Mouse (Mus musculus): ENCODE measurements at regions not wholly inside any gene's neighbourhood (a gene's known extent, or its start where the extent isn't known, plus 50 kb on each side); places are given as distances from the start of the nearest gene placed in this dataset.

GRCm38 (mm10) chr4:72592129-72592528, 260.3 kb downstream of the Aldoart1 start:
- 47% methylated on average over 1 of the region's 1 CpGs for WGBS
- TF ChIP-seq CTCF (IDR thresholded peaks at IDR 0.05; ENCODE audit: low read depth) = no peak
- TF ChIP-seq EP300 (optimal IDR thresholded peaks at IDR 0.05) = no peak
- no peak overlapping the region for H3K9ac ChIP-seq (ENCODE audit: low read length)
- no peak for DNase-seq (ENCODE audit: low spot score)
- H3K4me2 ChIP-seq (replicated peaks; ENCODE audit: low read depth) = no peak overlapping the region
- H3K36me3 ChIP-seq (ENCODE audit: control insufficient read depth, insufficient read depth, low read length) = no peaks in the 10 kb centered on the region
- H3K27ac ChIP-seq (replicated peaks) = no peak overlapping the region
- no peaks in the 10 kb centered on the region for H3K4me1 ChIP-seq (replicated peaks; ENCODE audit: control insufficient read depth, insufficient read depth)
- H3K27me3 ChIP-seq (ENCODE audit: control insufficient read depth, insufficient read depth, low read length) = no peaks in the 10 kb centered on the region
- no peak for ATAC-seq (ENCODE audit: low FRiP score, low TSS enrichment)
- no peak overlapping the region for H3K4me3 ChIP-seq (ENCODE audit: low read depth, low read length)
- no peaks in the 10 kb centered on the region for H3K9me3 ChIP-seq (ENCODE audit: control insufficient read depth, low read length)

GRCm38 (mm10) chr4:72574946-72575345, 277.5 kb downstream of the Aldoart1 start:
- TF ChIP-seq CTCF (IDR thresholded peaks at IDR 0.05; ENCODE audit: low read depth) = no peak
- no peak for TF ChIP-seq EP300 (optimal IDR thresholded peaks at IDR 0.05)
- Histone ChIP-seq H3K4me3 (ENCODE audit: low read depth, low read length) (no peak overlapping the region), H3K27me3 (ENCODE audit: control insufficient read depth, insufficient read depth, low read length) (no peaks in the 10 kb centered on the region), H3K4me1 (replicated peaks; ENCODE audit: control insufficient read depth, insufficient read depth) (no peaks in the 10 kb centered on the region), H3K9me3 (ENCODE audit: control insufficient read depth, low read length) (no peaks in the 10 kb centered on the region), H3K4me2 (replicated peaks; ENCODE audit: low read depth) (no peak overlapping the region), H3K27ac (replicated peaks) (no peak overlapping the region), H3K9ac (ENCODE audit: low read length) (no peak overlapping the region), H3K36me3 (ENCODE audit: control insufficient read depth, insufficient read depth, low read length) (no peaks in the 10 kb centered on the region)
- 76% methylated on average over 1 of the region's 1 CpGs for WGBS
- ATAC-seq (ENCODE audit: low FRiP score, low TSS enrichment) = no peak
- DNase-seq (ENCODE audit: low spot score) = no peak

GRCm38 (mm10) chr4:72571924-72572323, 280.5 kb downstream of the Aldoart1 start:
- no peaks in the 10 kb centered on the region for H3K36me3 ChIP-seq (ENCODE audit: control insufficient read depth, insufficient read depth, low read length)
- no peak overlapping the region for H3K27ac ChIP-seq (replicated peaks)
- H3K4me2 ChIP-seq (replicated peaks; ENCODE audit: low read depth) = no peak overlapping the region
- DNase-seq (ENCODE audit: low spot score) (no peak), ATAC-seq (ENCODE audit: low FRiP score, low TSS enrichment) (no peak)
- H3K9me3 ChIP-seq (ENCODE audit: control insufficient read depth, low read length) = no peaks in the 10 kb centered on the region
- H3K9ac ChIP-seq (ENCODE audit: low read length) = no peak overlapping the region
- H3K4me1 ChIP-seq (replicated peaks; ENCODE audit: control insufficient read depth, insufficient read depth) = no peaks in the 10 kb centered on the region
- WGBS = 44% methylated on average over 2 of the region's 2 CpGs
- H3K27me3 ChIP-seq (ENCODE audit: control insufficient read depth, insufficient read depth, low read length) = no peaks in the 10 kb centered on the region
- TF ChIP-seq EP300 (optimal IDR thresholded peaks at IDR 0.05) (no peak), CTCF (IDR thresholded peaks at IDR 0.05; ENCODE audit: low read depth) (no peak)
- H3K4me3 ChIP-seq (ENCODE audit: low read depth, low read length) = no peak overlapping the region

GRCm38 (mm10) chr4:72565186-72565585, 287.2 kb downstream of the Aldoart1 start:
- Histone ChIP-seq H3K4me3 (ENCODE audit: low read depth, low read length) (no peak overlapping the region), H3K9me3 (ENCODE audit: control insufficient read depth, low read length) (no peaks in the 10 kb centered on the region), H3K4me1 (replicated peaks; ENCODE audit: control insufficient read depth, insufficient read depth) (no peaks in the 10 kb centered on the region), H3K27ac (replicated peaks) (no peak overlapping the region), H3K27me3 (ENCODE audit: control insufficient read depth, insufficient read depth, low read length) (no peaks in the 10 kb centered on the region), H3K4me2 (replicated peaks; ENCODE audit: low read depth) (no peak overlapping the region), H3K36me3 (ENCODE audit: control insufficient read depth, insufficient read depth, low read length) (no peaks in the 10 kb centered on the region), H3K9ac (ENCODE audit: low read length) (no peak overlapping the region)
- ATAC-seq (ENCODE audit: low FRiP score, low TSS enrichment) (no peak), DNase-seq (ENCODE audit: low spot score) (no peak)
- TF ChIP-seq EP300 (optimal IDR thresholded peaks at IDR 0.05) (no peak), CTCF (IDR thresholded peaks at IDR 0.05; ENCODE audit: low read depth) (no peak)
- WGBS = 75% methylated on average over 3 of the region's 3 CpGs

- Histone ChIP-seq H3K27me3 (ENCODE audit: control insufficient read depth, insufficient read depth, low read length) (no peaks in the 10 kb centered on the region), H3K4me2 (replicated peaks; ENCODE audit: low read depth) (no peak overlapping the region), H3K27ac (replicated peaks) (no peak overlapping the region), H3K4me3 (ENCODE audit: low read depth, low read length) (no peak overlapping the region), H3K9ac (ENCODE audit: low read length) (no peak overlapping the region), H3K4me1 (replicated peaks; ENCODE audit: control insufficient read depth, insufficient read depth) (no peaks in the 10 kb centered on the region), H3K9me3 (ENCODE audit: control insufficient read depth, low read length) (no peaks in the 10 kb centered on the region), H3K36me3 (ENCODE audit: control insufficient read depth, insufficient read depth, low read length) (no peaks in the 10 kb centered on the region)
- DNase-seq (ENCODE audit: low spot score) (no peak), ATAC-seq (ENCODE audit: low FRiP score, low TSS enrichment) (no peak)
- 37% methylated on average over 4 of the region's 4 CpGs for WGBS
- TF ChIP-seq CTCF (IDR thresholded peaks at IDR 0.05; ENCODE audit: low read depth) = no peak
- TF ChIP-seq EP300 (optimal IDR thresholded peaks at IDR 0.05) = no peak
Measured at GRCm38 (mm10) chr4:72562909-72563676, 289.3 kb downstream of the Aldoart1 start.

GRCm38 (mm10) chr4:72554276-72554675, 298.2 kb downstream of the Aldoart1 start:
- no peaks in the 10 kb centered on the region for H3K36me3 ChIP-seq (ENCODE audit: control insufficient read depth, insufficient read depth, low read length)
- H3K9ac ChIP-seq (ENCODE audit: low read length) = no peak overlapping the region
- H3K27me3 ChIP-seq (ENCODE audit: control insufficient read depth, insufficient read depth, low read length) = no peaks in the 10 kb centered on the region
- TF ChIP-seq CTCF (IDR thresholded peaks at IDR 0.05; ENCODE audit: low read depth) = no peak
- no peak for TF ChIP-seq EP300 (optimal IDR thresholded peaks at IDR 0.05)
- no peak overlapping the region for H3K27ac ChIP-seq (replicated peaks)
- H3K9me3 ChIP-seq (ENCODE audit: control insufficient read depth, low read length) = no peaks in the 10 kb centered on the region
- ATAC-seq (ENCODE audit: low FRiP score, low TSS enrichment) = no peak
- no peak overlapping the region for H3K4me2 ChIP-seq (replicated peaks; ENCODE audit: low read depth)
- DNase-seq (ENCODE audit: low spot score) = no peak
- H3K4me1 ChIP-seq (replicated peaks; ENCODE audit: control insufficient read depth, insufficient read depth) = no peaks in the 10 kb centered on the region
- H3K4me3 ChIP-seq (ENCODE audit: low read depth, low read length) = no peak overlapping the region

All from stomach, postnatal 0 days (tissue).